Mouse (Mus musculus) spleen, embryonic (tissue): ENCODE results near the gene 2310034G01Rik.

ENCODE experiments used
- CTCF ChIA-PET: fragments of 350-600 bp; sonication (Branson Sonifier 250); formaldehyde crosslinking; loops from one replicate; lab custom pipeline; 2022; lab: Charles Lee

2310034G01Rik gene

DNA sequence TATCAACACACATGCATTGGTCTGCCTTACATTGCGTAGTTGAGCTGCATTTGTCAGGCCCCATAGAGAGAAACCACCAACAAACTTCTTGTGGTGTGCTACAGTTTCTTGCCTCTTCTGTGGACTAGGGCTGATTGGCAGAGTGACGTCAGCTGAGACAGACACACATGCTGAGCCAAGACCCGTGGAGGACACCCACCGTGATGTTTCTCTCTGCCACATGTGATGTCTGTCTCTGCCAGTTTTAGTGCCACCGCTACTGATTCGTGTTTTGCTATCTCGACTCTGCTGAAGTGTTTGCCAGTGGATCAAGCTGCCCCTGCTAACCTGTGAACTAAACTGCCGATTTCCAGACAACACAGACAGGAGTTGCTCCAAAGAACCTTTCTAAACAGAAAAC lies 12.0 kb upstream of the 2310034G01Rik start:
- CTCF ChIA-PET = no interaction called here

DNA sequence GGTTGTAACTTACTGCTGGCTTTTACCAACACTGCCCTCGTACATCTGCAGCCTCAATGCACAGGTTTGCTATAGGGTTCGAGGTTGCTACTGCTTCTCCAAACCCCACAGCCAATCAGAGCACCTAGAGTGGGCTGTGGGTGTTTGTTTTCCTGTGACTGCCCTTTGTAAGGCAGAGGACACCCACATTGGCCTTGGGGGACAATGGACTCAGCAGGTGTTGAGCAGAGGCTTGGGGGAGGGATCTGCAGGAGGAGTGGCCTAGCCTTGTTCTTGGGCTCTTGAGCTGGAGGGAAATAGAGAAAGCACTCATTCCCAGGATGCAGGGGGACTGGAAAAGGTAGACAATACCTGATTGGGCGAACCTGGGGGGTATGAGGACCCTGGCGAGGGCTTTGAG lies 8.3 kb upstream of the 2310034G01Rik start:
- CTCF ChIA-PET = no interaction called here

DNA sequence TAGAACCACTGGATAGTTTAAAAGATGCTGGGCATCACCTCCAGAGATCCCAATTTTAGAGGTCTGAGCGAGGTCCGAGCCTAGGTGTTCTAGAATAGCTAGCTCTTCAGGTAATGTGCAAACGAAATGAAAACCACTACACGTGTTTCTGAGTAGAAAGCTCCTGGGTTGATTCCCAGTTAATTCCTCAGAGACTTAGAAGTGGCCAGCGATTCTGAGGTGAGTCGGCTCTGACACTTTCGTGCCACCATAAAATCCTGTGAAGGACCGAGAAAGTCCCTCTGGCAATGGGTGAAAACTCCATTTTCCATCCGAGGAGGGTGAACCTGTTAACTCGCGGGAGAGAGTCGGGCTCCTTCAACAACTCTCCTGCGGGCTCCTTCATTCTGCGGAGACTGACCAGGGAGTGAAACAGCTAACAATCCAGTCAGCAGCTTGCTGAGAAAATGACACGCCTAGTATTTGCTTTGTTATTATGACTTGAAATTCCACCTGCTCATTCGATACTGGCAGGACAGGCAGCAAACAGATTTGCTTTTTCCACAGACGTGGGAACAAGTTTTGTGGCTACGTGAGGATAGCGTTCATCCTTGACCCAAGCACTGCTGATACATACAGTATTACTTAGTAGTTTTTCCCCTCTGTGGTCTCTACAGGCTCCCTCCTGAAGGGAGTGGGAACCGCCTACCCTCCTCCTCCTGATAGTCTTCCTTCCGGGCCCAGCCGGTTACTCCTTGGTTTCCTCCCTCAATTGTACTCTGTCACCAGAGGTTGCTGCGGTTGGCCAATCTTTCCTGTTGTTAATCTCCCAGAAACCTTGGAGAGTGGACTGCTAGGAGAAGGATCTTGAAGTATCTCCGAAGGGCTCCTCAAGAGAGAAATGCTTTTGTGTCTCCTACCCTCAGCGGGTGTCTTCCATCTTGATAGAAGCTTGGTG lies 7.5 kb upstream of the 2310034G01Rik start:
- CTCF ChIA-PET = no interaction called here

DNA sequence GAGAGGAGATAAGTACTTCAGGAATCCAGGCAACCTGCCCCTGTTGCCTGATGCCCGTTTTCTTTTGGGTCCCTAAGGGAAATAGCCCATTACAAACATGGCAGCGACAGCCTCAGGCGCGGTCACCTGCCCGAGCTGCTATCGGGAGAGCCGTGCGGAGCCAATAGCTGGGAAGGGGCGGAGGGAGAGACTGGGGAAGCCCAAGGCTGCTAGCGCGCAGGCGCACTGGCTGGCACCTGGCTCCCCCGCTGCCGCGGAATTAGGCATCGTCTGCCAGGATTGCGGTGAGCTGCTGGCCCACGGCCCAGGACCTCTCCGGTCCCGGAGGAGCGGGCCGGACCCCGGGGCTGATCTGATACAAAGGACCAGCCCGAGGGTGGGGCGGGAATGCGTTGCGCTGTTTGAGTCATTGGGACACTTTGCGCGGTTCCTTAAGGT lies 6.6 kb upstream of the 2310034G01Rik start:
- CTCF ChIA-PET = no interaction called here

DNA sequence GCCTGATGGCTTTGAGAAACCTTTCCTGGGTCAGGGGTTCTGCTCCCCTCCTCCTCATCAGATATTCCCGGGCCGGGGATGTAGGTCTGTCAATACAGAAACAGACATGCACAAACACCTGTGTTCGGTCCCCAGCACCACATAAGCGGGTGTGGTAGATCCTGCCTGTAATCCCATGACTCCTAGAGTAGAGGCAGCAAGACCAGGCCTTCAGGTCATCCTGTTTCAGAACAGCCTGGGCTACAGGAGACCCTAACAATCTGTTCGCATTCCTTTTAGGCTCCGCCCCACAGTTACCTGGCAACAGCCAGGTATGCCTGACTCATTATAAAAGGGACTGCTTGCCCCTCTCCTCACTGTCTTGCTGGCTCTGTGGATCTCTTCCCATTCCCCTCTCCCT lies 552 bp downstream of the 2310034G01Rik start:
- CTCF ChIA-PET = no interaction called here

DNA sequence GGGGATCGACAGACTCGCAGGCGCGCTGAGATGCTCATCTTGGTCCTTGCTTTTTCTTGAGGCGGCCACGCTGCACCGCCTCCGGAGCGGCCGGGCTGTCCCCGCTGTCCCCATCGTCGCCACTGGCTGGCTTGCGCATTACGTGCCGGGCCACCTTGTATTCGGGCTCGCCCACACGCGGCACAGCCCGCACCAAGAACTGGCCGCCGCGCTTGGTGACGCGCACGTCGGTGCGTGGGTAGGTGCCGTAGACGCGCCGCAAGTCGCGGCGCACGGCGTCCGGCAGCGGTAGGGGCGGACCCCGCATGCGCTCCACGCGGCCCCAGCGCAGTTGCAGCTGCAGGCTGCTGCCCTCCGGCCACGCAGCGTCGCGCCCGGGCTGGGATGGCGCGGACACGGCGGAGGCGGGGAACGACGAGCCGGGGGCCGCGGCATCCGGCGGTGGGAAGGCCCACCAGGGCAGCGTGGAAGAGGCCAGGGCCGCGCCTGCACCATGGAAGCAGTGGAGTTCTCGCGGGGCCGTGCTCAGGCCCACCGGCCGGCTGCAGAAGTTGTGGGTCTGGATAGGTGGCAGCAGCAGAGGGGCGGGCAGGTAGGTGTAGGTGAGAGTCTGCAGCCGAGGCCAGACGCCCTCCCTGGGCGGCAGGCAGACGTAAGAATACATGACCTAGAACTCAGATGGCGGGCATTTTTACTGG lies 1.2 kb downstream of the 2310034G01Rik start:
- CTCF ChIA-PET = no interaction called here

DNA sequence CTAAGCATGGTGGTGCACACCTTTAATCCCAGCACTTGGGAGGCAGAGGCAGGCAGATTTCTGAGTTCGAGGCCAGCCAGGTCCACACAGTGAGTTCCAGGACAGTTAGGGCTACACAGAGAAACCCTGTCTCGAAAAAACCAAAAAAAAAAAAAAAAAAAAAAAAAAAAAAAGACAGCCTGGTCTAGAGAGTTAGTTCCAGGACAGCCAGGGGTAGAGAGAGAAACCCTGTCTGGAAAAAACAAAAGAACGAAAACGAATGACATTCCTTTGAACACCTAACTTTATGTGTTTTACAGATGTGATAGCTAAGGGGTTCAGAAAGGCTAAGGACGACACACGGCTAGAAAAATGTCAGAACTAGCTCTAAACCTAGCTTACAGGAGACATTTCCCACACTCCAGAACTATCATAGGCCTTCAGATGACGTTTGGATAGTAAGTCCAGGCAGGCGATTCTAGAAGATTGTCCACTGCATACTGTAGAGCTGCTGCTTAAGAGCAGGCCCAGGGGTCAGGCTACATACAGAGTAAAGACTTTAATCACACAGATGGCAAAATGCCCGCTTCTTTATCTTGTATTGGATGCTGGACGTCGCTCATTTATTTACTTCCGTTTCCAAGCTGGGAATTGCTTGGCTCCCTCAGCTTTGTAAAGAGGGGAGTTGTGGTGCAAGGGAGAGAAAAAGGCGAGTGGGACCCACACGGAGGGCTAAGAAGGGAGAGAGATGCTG lies 2.0 kb downstream of the 2310034G01Rik start:
- CTCF ChIA-PET = no interaction called here

DNA sequence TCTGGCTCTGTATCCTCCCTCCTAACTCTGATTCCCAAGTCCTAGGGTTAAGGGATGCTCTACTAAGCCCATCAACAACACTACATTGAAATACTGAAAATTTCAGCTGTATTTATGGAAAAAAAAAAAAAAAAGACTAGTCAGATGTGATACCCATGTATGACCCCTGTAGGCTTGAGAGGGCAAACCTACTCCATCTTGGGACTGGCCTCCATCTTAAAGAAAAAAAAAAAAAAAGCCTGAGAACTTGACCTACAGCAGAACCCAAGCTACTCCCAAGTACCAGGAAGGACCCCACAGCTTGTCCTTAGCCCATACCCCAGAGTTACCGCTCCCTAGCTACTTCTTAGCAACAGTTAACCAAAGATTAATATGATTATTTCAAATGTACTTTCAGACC lies 3.0 kb downstream of the 2310034G01Rik start:
- CTCF ChIA-PET = interaction anchor here (0.6 to 0.7 kb wide), 3 partner anchors 22 to 791 kb away, joined by 3 to 7 read pairs (median 4); partner anchors contain the start of gene Calhm2

DNA sequence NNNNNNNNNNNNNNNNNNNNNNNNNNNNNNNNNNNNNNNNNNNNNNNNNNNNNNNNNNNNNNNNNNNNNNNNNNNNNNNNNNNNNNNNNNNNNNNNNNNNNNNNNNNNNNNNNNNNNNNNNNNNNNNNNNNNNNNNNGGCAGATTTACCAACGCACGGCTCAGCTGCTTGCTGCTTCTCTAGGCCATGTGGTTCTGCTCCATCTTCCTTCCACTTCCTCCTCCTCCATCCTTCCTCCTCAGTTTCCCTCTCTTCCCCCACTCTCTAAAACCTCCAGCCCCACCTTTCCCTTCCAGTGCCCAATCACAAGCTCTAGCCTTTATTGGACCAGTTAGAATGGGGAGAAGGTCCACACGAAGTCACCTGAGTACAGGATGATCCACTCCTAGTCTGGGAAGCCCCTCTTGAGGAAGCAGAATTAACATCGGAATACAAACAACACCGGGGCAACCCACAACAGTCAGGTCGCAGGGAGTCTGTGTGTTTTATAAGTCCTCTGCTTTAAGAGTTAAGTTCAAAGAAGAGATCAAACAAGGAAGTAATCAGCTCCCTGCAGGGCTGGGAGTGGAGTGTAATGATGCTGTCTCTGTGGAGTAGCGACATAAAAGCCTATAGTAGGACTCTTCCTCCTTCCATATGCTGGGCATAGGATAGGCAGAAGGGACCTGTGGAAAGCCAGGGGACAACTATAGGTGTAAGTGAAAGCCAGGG lies 5.2 kb downstream of the 2310034G01Rik start:
- CTCF ChIA-PET = no interaction called here

DNA sequence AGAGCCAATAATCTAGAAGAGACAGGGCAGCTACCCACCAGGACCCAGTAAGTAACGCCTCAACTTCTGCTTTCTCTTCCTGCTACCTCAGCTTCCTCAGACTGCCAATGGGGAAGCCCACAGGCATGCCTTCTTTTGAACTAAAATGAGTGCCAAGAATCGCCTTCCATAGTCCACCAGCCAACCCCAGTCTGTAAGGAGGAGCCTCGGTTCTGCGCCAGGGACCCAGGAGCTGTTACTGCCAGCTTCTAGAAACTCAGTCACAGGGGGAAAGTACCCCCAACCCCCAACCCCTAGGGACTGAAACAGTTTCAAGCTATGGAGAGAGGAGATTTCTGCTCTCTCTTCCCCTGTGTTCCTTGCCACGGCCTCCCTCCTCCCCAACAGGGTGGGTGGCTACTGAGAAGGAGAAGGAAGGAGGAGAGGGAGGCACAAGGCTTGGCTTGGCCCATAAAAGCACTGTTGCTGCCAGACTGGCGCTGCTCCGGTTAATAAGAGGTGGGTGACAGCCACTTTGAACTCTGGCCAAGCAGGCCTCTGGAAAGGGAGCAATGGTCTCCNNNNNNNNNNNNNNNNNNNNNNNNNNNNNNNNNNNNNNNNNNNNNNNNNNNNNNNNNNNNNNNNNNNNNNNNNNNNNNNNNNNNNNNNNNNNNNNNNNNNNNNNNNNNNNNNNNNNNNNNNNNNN lies 10.7 kb downstream of the 2310034G01Rik start:
- CTCF ChIA-PET = interaction anchor here (0.6 kb wide), 1 partner anchor 164 kb away, joined by 4 read pairs; no protein-coding TSS in a partner anchor

DNA sequence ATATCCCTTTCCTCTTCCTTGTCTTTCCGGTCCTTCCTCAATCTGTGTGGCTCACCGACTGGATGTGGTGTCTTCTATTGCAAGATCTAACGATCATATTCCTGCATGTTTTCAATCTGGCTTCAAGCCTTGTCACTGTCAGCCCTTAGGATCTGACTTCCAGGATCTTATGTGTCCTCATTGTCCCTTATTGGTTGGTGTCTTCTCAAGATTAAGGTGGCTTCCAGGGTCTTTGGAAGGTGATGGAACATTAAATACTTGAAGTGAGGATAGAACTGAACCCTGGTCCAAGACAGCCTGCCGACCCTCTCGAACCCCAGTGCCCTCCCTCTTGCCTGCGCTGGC lies 11.2 kb downstream of the 2310034G01Rik start:
- CTCF ChIA-PET = no interaction called here

DNA sequence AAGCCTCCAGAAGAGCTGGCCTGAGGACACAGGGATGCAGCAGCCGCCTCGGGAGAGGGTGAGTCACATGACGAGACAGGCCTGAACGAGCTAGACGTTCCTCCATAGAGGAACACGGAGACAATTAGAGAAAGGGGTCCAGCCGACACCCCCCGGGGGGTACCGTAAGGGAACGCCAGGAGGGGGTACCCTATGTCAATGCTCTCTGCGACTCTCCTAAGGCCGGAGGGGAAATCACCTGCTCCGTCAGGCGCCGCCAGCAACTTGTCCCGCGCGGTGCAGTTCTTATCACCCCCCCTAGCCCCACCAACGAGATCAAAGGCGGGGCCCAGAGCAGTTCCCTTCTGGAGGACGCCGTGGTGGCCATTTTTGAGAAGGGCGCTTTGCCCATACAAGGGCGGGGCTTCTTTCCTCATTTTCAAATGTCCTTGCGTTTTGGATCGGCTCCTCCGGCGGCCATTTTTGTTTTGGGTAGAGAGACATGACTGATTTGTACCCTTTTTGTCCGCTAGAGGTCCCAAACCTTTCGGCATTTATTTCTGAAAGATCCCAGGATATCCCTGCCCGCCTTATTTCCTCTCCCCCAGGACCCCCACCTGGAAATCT lies 11.7 kb downstream of the 2310034G01Rik start, which contains the start of gene Cuedc2:
Gene Cuedc2 (minus strand): TSS at position 372 of the 606 bp plus-strand sequence.
- CTCF ChIA-PET = interaction anchor here (0.8 kb wide), 1 partner anchor 9 kb away, joined by 3 read pairs; no protein-coding TSS in a partner anchor

DNA sequence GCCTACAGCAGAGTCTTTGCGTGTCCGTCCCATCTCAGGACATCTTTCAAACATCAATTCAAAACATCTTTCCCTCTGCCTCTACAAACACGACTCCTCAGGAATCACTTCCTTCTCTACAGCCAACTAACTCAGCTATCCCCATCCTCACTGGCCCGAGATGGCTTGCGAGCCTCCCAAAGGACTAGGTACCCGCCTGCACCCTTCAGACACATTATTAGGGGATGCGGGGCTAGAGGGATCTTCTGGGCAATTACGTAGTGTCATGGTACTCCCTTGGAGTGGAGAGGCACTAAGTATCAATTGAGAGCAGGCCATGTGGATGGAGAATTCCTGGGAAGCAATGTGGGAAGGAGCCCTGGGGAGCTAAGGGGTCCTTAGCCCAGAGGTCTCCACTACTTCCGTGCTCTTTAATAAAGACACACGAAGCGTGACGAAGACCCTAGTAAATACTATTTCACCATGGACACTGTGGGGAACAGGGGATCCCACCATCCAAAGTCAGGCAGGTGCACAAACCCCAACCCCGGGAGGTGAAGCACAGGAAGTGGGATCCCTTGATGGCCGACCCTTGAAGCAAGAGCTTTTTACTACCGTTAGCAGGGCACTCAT lies 12.3 kb downstream of the 2310034G01Rik start:
- CTCF ChIA-PET = interaction anchor here (0.8 kb wide), 1 partner anchor 8 kb away, joined by 3 read pairs; no protein-coding TSS in a partner anchor

DNA sequence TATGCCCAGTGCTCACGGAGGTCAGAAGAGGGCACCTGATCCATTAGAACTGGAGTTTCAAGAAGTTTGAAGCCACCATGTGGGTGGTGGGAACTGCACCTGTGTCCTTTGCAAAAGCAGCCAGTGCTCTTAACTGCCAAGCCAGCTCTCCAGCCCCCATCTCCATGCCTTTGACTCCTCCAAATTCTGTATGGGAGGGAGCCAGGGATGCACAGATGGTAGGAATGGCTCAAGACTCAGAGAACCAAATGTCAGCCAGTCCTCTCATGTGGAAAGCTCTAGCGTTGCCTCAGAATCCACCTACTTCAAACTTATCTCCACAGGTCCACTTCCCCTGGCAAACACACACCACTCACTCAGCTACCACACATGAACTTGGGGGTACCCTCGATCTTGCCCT lies 16.2 kb downstream of the 2310034G01Rik start:
- CTCF ChIA-PET = no interaction called here

DNA sequence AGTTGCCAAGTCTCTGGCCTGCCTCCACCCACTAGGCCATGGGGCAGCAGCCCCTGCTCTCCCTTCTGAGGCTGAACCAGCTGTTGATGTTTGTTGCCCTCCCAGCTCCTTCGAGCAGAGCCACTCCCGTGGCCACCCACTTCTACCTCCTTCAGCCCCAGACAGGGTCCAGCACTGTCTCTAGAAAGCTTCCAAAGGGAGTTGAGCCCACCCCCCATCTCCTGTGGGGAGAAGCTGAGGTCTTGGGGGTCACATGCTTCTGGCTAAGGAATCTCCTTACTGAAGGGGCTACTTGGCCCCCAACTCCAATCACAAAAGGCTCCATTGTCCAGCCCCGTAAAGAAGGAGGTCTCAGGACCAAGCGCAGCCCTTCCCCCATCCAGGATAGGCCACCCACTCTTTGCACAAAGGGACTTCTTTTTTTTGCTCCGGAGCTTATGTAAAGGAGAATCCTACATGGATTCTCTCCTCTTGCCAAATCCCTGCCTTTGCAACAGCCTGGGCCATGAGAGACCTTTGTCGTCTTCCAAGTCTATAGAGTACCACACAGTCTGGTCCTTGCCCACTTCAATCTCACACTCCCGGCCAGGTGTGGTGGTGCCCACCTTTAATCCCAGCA lies 17.3 kb downstream of the 2310034G01Rik start:
- CTCF ChIA-PET = no interaction called here

DNA sequence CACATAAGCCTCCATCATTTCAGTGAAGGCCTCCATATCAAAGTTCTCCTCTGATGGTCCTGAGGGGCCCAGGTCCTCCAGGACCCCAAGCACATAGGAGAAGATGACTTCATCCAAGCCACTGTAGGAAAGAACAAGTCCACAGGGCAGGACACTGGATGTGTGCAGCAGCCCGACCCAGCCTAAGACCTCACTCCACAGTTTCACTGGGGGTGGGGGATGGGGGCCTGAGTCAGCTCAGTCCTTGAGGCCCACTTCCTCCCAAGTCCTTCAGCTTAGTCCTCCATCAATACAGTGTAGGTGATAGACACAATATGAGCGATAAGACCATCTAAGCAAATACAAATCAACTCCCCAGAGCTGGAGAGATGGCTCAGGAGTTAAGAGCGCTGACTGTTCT lies 18.2 kb downstream of the 2310034G01Rik start:
- CTCF ChIA-PET = no interaction called here

DNA sequence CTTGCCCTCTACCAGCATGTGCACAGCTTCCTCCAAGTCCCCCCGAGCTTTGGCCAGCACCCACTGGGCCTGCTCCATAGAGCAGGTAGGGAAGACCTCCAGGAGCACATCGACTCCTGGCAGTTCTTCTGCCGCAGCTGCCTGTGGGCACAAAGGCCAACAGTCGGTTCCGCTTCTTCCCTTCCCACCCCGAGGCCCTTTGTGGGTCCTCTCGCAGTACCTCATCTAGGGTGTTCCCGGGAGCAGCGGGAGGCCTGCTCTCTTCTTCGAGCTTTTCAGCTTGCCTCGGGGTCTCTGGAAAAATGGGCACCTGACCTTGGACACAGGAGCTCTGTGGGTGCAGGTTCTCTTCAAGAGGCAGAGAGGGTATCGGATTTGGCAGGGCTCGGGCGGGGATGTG lies 18.8 kb downstream of the 2310034G01Rik start:
- CTCF ChIA-PET = no interaction called here

DNA sequence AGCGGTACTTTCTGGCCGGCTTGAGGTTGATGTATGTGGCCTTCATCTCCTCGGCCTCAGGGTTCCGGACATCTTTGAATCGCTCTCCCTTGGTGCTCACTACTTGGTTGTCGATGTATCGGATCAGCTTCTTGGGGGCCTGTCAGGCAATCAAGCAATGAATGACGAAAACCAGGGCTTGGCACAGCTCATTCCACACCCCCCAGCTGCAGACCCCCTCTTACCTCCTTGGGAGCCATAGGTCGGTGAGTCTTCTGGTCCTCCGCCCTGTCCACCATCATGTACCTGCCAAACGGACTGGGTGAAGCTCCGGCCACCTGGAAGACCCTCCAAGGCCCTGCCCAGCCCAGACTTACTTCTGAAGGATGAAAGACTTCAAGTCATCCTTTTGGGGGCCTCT lies 19.4 kb downstream of the 2310034G01Rik start:
- CTCF ChIA-PET = no interaction called here

DNA sequence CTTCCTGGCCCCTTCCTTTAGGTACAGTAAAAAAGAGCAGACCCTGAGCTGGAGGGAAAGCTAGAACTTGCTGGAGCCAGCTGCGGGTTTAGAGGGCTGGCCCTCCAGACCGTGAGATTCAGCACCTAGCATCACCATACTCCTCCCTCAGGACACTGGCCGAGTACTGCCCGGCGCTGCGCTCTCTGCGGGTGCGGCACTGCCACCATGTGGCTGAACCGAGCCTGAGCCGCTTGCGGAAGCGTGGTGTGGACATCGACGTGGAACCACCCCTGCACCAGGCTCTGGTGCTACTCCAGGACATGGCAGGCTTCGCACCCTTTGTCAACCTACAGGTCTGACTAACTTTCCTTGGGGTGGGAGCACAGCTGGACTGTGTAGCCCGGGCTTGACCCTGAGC lies 20.2 kb downstream of the 2310034G01Rik start:
- CTCF ChIA-PET = interaction anchor here (1.5 to 1.8 kb wide), 3 partner anchors 8 to 25 kb away, joined by 3 to 6 read pairs (median 6); partner anchors contain the start of gene Cuedc2
